Mouse (Mus musculus): ENCODE measurements at regions not wholly inside any gene's neighbourhood (a gene's known extent, or its start where the extent isn't known, plus 50 kb on each side); places are given as distances from the start of the nearest gene placed in this dataset.

DNA sequence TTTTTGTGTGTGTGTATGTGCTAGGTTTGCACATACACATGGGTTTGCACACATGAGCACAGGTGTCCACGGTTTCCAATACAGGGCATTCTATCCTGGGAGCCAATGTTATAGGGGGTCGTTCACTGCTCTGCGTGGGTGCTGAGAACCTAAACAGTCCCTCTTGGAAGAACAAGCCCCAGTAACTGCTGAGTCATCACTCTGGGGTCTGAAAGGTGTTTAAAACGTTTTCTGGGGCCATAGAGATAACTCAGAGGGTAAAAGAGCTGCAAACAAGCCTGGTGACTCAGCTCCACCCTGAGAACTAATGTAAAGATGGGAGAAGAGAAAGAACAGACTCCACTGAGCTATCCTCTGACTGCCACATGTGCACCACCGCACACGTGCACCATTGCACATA, 172.0 kb upstream of the Tbx3 start:
- TF ChIP-seq CTCF (IDR thresholded peaks at IDR 0.05; ENCODE audit: low read depth) (no peak), EP300 (IDR thresholded peaks at IDR 0.05; ENCODE audit: low read depth) (no peak)
